Mouse (Mus musculus): ENCODE measurements around the gene Tmem231.

- no peak for TF ChIP-seq GATA1 (IDR thresholded peaks at IDR 0.05; ENCODE audit: borderline replicate concordance, low read length)
- TF ChIP-seq FLI1 (IDR thresholded peaks at IDR 0.05; ENCODE audit: low read length) = no peak
These were observed 21.3 kb upstream of the Tmem231 start for GRCm38 (mm10) chr8:111954844-111955594.

All from megakaryocyte, embryonic 14.5 days (primary cell).